Mouse (Mus musculus) lung, adult 2 months (tissue): ENCODE measurements around the gene Pde6d. TPM values are rescaled to one million over a fixed set of nuclear protein-coding genes. Genes with fewer than 3 reads are reported as not detected.

Experiments
- DNase-seq: peaks from one replicate; pipeline ENCODE4 v3.0.0; 2022
- H3K4me1 ChIP-seq: fragments of 200-500 bp; 2 replicates; pipeline ENCODE4 v1.6.1; 2011; ENCODE audit warnings: low read length; ENCODE audit not compliant: control insufficient read depth, insufficient read depth
- H3K4me3 ChIP-seq: fragments of 200-500 bp; replicated peaks from 2 replicates; pipeline ENCODE3; 2011; ENCODE audit warnings: low read depth, mild to moderate bottlenecking, control low read depth, low read length; ENCODE audit errors: extremely low read depth
- CTCF ChIP-seq: fragments of 200-500 bp; IDR thresholded peaks from 2 replicates; pipeline ENCODE4 v1.5.1; 2011; ENCODE audit warnings: mild to moderate bottlenecking, low read length, control low read depth; ENCODE audit not compliant: insufficient read depth
- POLR2A ChIP-seq: fragments of 200-500 bp; IDR thresholded peaks from 2 replicates; pipeline ENCODE4 v1.6.1; 2011; ENCODE audit warnings: low read depth, mild to moderate bottlenecking, control low read depth, low read length, borderline replicate concordance; ENCODE audit errors: extremely low read depth
- WGBS: fragments of 180-500 bp; shearing (Covaris S2); methylation state at CpG from one replicate; pipeline ENCODE4 v1.1.7; 2018; 5-methylcytosine and 5-hydroxymethylcytosine counted together
- polyA plus RNA-seq: library from polyadenylated mRNA; depleted of rRNA; stranded (reverse); fragments of >200 nt; gene quantifications from 2 replicates; pipeline ENCODE4 v1.2.3, GENCODE M21; 2012

Pde6d gene
- polyA plus RNA-seq, 1 experiment = 20.8 TPM

GRCm38 (mm10) chr1:86506420-86506819 lies 76.0 kb downstream of the Pde6d start:
- H3K4me1 ChIP-seq = peaks cover 19% of the 10 kb centered on the region
- DNase-seq = no peak
- no peak overlapping the region for H3K4me3 ChIP-seq
- WGBS = 70% methylated on average over 5 of the region's 5 CpGs
- no peak for TF ChIP-seq CTCF

DNA sequence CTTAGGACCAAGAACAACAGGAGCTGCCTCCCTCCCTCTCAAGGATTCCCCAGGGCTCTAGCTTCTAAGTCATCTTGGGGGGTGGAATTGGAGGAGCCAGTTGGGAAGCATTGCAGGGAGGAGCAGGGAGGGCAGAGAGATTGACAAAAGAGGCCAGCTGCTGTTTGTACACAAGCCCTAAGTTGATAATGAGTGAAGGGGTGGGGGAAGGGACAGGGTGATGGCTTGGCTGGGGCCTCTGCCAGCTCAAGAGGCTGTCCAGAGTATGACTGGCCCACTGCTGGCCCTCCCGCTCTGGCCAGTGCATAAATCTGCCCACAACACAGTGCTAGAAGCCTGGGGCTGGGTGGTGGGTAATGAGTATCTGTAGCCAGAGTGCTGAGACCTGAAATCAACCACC lies 77.0 kb downstream of the Pde6d start:
- peak; percentile 33 for DNase-seq
- no peak for TF ChIP-seq POLR2A
- no peak for TF ChIP-seq CTCF
- Histone ChIP-seq H3K4me3 (no peak overlapping the region), H3K4me1 (peaks cover 23% of the 10 kb centered on the region)
- WGBS = 45% methylated on average over 1 of the region's 1 CpGs

GRCm38 (mm10) chr1:86504697-86505421 lies 77.6 kb downstream of the Pde6d start:
- TF ChIP-seq POLR2A (peak; percentile 46; the same call in 1 of the 2 replicates), CTCF (no peak)
- 13% methylated on average over 19 of the region's 19 CpGs for WGBS
- DNase-seq = peak; percentile 41
- peaks cover 25% of the 10 kb centered on the region for H3K4me1 ChIP-seq
- peak overlapping the region; percentile 65 for H3K4me3 ChIP-seq

- Histone ChIP-seq H3K4me3 (peak overlapping the region; percentile 65), H3K4me1 (peaks cover 27% of the 10 kb centered on the region)
- peak; percentile 95 for DNase-seq
- under 1% methylated on average over 64 of the region's 64 CpGs for WGBS
- peak; percentile 37 for TF ChIP-seq CTCF
- TF ChIP-seq POLR2A = peak; percentile 89; the same call in 1 of the 2 replicates
These were observed 78.3 kb downstream of the Pde6d start for GRCm38 (mm10) chr1:86503906-86504696.

GRCm38 (mm10) chr1:86503165-86503747 lies 79.2 kb downstream of the Pde6d start:
- WGBS = 35% methylated on average over 16 of the region's 16 CpGs
- peak; percentile 61 for DNase-seq
- Histone ChIP-seq H3K4me3 (peak overlapping the region; percentile 59), H3K4me1 (peaks cover 27% of the 10 kb centered on the region)
- TF ChIP-seq CTCF (no peak), POLR2A (no peak)

- Histone ChIP-seq H3K4me3 (no peak overlapping the region), H3K4me1 (peaks cover 27% of the 10 kb centered on the region)
- DNase-seq = no peak
- WGBS = 40% methylated on average over 17 of the region's 17 CpGs
- TF ChIP-seq POLR2A = no peak
- TF ChIP-seq CTCF = no peak
These were observed 80.0 kb downstream of the Pde6d start for GRCm38 (mm10) chr1:86502221-86503048.

DNA sequence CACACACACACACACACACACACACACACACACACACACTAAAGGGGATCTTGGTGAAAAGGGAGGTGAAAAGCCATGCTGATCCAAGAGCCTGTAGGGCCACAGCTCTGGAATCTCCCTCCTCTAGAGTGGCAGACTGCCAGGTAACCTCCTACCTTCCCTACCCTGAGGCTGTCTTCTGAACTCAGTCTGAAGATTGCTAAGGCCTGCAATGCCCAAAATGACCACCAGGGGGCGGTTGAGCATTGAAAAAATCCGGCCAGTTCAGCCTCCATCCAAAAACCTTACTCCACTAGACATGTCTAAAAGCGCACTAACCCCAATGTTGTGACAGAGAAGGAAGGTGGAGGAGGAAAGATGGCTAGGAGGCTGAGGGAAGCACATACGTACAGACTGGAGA lies 80.9 kb downstream of the Pde6d start:
- peaks cover 27% of the 10 kb centered on the region for H3K4me1 ChIP-seq
- DNase-seq = peak; percentile 95
- WGBS = 3% methylated on average over 4 of the region's 4 CpGs
- H3K4me3 ChIP-seq = no peak overlapping the region
- TF ChIP-seq POLR2A (no peak), CTCF (peak; percentile 81)

DNA sequence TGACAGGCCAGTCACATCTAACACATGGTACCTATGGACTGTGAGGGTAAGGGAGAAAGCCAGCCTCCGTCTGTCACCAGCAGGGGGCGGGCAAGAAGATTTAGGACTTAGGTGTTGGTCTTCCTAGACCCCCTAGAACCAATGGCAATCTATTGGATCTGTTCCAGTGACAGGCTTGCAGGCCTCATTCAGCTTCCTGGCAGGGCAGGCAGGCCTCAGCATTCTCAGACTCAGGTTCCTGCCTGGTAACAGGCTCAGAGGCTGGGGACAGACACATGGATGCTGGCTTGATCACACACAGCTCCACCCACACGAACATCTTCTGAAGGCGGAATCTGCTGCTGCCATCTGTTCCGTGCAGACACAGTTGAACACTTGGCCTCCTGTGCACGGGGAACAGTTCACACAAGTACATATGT lies 81.3 kb downstream of the Pde6d start:
- TF ChIP-seq POLR2A (0 out of 2 replicates have a peak, but pooled peaks have one; percentile 8), CTCF (peak; percentile 66)
- DNase-seq = peak; percentile 70
- 17% methylated on average over 6 of the region's 6 CpGs for WGBS
- Histone ChIP-seq H3K4me3 (no peak overlapping the region), H3K4me1 (peaks cover 27% of the 10 kb centered on the region)

DNA sequence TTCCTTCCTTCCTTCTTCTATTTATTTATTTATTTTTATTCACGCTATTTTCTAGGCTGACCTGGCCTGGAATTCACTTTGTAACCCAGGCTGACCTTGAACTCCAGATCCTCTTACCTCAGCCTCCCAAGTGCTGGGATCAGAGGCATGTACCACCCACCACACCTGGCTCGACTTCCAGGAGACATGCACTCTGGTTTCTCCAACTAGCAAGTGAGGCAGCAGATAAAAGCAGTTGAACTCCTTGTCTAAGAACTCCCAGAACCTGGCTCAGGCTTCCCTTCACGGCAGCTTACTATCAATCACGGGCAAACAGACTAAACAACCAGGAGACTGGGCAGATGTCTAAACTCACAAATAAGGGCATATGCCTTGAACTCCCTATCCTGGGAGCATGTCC lies 81.7 kb downstream of the Pde6d start:
- DNase-seq = no peak
- Histone ChIP-seq H3K4me3 (no peak overlapping the region), H3K4me1 (peaks cover 26% of the 10 kb centered on the region)
- TF ChIP-seq POLR2A (no peak), CTCF (no peak)
- WGBS = 57% methylated on average over 4 of the region's 4 CpGs
